Mouse (Mus musculus) CD4-positive helper T cell, adult 2 months (primary cell): ENCODE measurements around the gene Rusc2.

Experiments used
- DNase-seq: peaks from one replicate; pipeline ENCODE4 v3.0.0-alpha.2; 2012; ENCODE audit warnings: low read depth, missing footprints, low spot score

Rusc2 gene

DNA sequence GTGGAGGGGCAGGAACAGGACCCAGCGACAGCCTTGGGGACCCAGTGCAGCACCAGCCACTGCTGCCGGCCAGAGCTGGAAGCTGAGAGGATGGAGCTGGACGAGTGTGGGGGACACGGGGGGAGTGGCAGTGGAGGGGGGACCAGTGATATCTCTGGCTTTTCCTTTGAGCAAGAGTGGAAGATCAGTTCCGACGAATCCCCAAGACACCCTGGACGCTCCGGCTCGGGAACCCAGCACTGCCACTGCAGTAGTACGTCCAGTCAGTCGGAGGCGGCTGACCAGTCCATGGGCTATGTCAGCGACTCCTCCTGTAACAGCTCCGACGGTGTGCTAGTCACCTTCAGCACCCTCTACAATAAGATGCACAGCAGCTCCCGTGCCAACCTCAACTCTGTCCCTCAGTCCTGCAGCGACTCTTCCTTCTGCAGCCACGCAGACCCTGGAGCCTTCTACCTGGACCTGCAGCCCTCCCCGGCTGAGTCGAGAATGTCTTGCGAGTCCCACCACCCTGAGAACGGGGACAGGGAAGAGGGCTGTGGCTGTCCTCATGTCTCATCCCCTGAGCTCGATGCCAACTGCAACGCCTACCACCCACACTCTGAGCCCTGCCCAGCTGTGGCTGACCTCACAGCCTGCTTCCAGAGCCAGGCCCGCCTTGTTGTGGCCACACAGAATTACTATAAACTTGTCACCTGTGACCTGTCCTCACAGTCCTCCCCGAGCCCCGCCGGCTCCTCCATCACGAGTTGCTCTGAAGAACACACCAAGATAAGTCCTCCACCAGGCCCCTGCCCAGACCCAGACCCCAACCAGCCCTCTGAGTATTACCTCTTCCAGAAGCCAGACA is 33.7 kb downstream of the Rusc2 start:
- no peak for DNase-seq

DNA sequence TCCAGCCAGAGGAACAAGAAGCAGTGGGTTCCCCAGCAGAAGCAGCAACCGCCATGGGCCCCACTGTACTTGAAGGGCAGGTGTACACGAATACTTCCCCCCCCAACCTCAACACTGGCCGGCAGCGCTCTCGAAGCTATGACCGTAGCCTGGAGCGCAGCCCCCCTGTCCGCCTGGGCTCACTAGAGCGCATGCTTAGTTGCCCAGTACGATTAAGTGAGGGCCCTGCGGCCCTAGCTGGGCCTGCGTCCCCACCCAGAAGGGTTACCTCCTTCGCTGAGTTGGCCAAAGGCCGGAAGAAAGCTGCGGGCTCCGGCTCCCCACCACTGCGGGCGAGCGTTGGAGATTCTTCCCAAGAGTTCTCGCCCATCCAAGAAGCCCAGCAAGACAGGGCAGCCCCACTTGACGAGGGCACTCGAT is 34.3 kb downstream of the Rusc2 start:
- no peak for DNase-seq

DNA sequence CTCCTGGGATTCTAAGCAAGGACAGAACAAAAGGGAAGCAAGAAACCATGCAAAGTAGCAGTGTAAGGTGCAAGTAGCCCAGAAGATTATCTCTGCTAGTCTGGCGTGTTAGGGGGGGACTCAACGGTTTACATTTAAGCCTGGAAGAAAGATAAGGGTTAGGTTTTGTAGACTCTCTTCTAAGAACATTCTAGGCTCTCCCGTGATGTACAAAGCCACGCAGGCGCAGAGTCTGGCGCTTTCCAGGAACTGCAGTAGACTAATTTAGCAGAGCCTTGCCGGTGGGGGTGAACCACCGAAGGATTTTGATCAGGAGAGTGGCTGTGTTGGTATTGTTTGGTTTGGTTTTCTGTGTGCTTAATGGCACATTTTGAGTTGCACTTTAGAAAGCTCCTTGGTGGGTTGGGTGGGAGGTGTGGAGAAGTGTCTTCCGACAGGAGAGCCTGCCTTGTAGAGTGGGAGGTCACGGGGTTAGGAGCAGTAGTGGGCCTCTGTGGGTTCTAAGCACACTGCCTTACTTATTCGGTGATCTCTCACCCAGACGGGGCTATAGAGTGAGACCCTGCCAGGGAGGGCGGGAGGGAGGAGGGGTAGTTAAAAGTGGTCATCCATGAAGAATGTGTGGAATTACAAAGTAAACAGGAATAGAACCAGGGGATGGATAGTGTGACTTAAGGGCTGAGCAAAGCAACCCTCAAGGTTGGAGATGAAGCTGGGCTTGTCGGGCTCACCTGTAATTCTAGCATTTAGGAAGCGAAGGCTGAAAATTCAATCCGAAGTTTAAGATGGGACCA is 35.7 kb downstream of the Rusc2 start:
- no peak for DNase-seq

DNA sequence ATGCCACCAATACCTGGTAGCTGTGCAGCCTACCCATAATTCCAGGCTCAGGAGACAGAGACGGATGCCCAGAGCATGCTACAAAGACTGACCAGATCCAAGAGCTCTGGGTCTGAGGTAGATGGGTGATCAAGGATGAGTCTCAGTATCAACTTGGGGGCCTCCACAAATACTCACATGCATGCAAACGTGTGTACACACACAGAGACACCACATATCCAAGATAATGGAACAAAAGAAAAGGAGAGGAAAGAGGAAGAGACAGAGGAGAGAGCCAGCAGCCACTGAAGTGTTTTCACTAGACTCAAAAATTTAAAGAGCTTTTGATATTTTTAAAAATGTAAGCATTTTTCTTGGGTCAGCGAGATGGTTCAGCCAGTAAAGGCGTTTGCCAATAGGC is 36.7 kb downstream of the Rusc2 start:
- DNase-seq = no peak

DNA sequence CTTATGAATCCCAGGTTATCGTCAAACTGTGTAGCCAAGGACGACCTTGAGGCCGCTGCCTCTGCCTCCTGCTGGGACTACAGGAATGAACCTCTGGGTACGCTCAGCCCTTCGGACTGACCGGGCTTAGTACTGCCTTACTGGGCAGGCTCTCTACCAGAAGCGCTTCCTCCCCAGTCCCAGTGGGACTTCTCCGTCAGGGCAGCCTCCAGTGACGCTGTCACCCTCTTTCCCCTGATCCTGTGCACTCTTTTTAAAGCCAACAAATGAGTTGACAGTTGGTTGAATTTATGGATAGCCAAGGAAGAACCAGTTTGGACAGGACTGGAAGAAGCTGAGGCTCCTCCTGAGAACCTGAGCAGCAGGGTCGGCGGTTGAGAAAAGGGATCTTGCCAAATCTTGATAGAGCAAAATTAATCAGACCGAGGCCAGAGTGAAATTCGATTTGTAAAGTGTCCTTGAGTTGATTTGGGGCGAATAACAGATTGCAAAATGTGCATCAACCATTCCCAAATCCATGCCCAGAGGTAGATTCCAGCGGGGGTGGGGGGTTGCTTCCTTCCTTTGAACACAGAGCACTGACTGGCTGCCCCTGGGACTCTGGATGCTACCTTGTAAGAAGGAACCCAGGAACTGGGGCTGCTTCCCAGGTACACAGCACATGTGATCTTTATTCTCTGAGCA is 37.3 kb downstream of the Rusc2 start:
- DNase-seq = no peak

DNA sequence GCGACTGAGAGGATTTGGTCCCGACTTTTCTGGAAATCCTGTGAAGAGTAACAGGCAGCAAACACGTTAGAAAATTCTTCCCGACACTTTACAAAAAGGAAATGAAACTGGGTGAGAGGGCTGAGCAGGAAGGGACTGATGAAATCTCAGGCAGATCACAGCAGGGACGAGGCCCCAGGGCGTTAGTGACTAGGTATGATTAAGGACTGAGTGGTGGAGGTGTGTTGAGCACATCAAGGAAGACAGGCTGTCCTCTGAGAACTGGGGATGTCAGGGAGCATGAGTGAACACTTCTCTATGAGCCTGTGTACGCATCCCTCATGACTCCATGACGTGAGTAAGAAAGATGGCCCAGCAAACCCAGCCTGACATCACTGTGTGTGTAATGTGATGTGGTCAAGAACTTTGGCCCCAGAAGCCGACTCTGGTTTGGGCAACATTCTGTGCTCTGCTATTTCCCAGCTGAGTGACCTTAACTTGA is 38.1 kb downstream of the Rusc2 start:
- no peak for DNase-seq

DNA sequence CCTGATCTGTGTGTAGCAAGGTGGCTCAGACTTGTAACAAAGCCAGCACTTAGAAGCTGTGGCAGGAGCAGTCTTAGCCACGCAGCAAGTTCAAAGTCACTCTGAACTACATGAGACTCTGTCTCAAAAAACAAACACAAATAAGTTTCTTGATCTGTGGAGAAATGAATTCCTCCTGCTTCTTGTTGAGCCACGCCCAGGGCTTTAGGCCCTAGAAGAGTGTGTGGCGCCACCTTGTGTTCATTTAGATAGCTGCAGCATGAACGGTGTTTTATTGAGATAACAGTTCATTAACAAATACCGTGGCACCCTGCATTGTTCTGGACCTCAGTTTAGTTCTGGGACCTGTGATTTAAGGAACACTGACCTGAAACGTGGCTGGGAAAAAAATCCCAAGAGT is 38.5 kb downstream of the Rusc2 start:
- DNase-seq = peak; percentile 72

DNA sequence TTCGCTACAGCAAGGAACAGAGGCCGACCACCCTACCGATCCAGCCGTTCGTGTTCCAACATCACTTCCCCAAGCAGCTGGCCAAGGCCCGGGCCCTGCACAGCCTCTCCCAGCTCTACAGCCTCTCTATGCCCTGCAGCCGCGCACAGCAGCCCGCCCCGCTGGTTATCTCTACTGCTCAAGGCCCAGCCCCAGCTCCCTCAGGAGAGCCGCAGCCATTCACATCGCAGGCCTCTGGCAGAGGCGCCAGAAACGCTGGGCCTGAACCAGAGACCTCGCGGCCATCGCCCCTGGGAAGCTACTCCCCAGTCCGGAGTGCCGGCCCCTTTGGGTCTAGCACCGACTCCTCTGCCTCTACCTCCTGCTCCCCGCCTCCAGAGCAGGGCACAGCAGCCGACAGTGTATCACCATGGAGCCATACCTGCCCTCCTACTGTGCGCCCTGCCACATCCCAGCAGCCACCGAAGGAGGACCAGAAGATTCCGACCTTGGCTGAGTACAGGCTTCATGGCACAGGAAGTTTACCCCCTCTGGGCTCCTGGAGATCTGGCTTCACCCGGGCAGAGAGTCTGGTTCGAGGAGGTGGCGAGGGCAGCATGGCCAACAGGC is 40.0 kb downstream of the Rusc2 start:
- DNase-seq = no peak

DNA sequence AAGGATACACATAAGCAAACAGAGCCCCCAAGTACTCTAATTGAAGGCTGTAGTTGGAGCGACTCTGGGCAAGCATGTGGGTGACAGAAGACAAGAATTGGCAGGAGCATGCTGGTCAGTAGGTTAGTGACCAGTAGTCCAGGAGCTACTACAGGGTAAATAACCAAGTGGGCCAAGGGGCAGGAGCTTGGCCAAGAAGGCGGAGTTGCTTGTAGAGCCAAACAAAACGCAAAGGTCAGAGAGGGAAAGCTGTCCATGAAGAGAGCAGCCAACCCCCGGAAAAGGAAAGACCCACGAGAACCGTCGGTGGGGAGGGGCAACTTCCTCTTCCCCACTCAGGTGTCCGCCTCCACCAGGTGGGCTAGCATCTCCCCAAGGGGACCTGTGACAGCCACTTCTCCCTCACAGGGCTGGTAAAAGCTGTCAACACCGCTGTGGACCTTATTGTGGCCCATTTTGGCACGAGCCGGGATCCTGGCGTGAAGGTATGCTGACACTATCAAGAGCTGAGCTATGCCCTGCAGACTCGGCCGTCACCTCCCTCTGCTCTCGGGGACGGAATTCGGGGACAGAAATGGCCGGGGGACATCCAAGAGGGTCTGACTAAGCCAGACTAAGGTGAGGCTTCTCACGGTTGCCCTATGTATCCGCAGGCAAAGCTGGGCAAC is 41.6 kb downstream of the Rusc2 start:
- no peak for DNase-seq

DNA sequence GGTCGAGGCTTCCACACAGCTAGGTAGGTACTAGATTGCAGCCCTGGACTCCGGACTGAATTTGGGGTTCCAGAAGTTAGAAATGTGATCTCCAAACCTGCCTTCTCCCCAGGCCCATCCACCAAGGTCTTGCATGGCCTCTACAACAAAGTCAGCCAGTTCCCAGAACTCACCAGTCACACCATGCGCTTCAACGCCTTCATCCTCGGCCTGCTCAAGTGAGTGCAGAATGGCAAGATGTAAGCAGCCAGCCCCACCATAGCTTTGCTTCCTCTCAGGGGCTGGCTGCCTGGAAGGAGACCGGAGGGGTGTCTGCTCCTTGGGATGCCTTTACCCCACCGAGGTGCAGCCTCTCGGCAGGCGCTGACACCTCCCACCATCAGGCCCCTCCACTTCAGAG is 42.3 kb downstream of the Rusc2 start:
- DNase-seq = no peak

DNA sequence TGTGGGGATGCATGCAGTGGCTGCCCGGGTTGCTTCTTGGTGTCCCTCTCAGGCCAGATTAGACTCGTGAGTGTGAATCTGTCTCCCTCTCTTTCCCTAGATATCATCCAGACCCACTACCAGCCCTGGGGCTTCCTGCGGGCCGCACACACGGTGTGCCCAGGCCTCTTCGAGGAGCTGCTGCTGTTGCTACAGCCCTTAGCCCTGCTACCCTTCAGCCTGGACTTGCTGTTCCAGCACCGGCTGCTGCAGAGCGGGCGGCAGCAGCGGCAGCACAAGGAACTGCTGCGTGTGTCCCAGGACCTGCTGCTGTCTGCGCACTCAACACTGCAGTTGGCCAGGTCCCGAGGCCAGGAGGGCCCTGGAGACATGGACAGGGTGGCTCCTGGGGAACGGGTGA is 43.4 kb downstream of the Rusc2 start:
- DNase-seq = no peak

DNA sequence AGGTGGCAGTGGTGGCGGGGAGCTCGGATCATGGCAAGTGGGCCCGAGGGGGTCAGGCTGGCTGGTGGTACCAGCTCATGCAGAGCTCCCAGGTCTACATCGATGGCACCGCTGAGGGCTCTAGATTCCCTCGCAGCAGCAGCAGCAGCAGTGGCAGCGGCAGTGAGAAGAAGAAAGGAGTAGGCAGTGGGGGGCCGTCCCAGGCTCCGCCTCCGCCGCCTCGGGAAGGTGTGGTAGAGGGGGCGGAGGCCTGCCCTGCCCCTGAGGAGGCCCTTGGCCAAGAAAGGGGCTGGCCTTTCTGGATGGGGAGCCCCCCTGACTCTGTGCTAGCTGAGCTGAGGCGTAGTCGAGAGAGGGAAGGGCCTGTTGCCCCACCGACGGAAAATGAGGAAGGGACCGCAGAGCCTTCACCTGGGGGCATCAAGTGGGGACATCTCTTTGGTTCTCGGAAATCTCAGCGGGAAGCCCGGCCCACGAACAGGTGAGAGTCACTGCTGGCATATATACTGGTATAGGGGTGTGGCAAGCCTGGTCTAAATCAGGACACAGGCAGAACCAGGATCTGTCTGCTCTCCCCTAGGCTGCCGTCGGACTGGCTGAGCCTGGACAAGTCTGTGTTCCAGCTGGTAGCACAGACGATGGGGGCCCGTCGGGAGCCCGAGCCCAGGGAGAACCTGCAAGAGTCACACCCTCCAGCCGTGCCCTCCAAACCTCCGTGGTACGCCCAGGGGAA is 44.0 kb downstream of the Rusc2 start:
- peak; percentile 41 for DNase-seq

DNA sequence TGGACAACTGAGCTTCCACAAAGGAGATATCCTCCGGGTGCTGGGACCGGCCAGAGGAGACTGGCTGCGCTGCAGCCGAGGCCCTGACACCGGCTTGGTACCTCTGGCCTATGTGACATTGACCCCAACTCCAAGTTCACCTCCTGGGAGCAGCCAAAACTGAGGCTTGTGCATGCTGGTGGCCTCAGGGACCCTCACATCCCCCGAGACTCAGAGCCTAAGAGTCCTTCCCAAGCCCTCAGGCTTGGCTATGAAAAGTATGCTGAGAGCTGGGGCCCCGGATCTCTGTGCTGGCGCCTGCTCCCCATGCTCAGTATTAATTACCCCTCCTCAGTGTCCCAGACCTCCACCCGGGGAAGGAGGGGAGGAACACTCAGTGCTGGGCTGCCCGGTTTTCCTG is 44.7 kb downstream of the Rusc2 start:
- DNase-seq = no peak

DNA sequence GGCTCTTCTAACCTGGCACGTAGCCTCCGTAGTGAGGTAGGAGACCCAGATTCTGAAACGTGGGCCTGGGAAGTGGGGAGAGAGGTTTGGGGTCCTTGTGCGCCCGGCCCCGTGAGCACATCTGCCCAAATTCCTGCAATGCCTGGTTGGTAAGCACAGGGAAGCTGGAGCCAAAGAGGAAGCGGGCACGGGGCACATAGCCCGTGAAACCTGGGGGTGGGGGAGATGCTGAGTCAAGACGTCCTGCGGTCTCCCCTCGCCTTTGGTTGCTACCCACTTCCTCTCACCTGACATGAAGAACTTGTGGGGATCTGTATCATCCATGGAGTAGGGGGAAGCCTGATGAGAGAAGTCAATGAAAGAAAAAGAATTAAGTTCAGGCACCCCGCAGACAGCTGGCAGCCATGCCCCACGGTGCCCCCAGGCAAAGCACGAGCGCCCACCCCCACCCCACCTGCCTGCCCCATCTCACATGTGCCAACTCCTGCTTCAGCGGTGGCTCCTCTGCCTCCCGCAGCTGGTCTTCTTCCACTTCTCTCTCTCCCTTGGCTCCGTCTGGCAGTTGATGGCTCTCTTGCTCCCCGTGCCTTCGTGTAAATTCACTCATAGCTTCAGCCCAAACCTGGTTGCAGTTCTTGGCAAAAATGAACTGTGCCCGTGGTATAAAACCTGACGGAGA is 45.9 kb downstream of the Rusc2 start:
- peak; percentile 82 for DNase-seq

DNA sequence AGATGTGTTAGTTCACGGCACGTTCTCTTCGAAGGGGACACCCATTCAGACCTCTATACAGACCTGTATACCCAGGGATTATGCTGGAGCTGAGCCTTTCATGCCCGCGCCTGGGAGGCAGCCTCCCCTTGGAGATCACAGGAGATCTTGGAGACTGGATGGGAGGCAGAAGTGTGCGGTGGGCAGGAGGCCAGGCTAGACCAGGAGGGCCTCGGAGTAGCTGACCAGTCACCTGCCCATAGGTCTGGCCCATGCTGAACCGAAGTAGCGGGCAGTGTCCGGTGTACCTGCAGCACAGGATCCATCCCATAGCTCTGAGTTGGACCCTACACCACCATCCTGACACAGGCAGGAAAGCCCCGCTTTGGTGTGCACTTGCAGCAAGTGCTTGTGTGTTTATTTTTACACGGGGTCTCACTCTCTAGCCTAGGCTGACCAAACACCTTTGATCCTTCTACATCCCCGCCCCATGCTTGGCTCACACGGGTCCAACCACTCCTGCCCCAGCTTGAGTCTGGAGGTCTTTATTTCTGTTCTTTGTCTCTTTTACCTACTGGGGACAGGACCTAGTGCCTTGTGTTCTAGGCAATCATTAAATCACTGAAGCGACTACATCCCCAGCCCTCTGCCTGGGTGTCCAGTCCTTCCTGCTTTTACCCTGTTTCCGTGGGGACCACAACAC is 46.5 kb downstream of the Rusc2 start:
- no peak for DNase-seq

DNA sequence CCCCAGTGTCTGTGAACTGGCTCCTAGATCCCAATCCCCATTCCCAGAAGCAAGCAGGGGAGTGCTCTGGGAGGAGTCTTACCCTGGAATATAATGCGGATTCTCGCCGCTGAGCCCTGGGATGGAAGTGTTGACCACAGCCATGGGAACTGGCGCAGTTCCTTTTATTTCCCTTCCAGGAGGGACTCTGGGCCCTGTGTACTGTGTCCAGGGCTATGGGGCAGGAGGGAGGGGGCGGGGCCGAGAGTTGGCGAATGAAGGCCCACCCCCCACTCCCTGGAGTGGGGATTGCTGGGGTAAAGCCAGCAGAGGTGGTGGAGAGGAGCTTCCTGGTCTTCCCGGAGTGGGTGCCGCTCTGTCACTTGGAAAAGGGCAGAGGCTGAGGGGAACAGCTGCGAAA is 47.2 kb downstream of the Rusc2 start, which contains the start of gene Fam166b:
Fam166b (minus strand) TSS at position 189 of the 400 bp plus-strand sequence.
- no peak for DNase-seq

DNA sequence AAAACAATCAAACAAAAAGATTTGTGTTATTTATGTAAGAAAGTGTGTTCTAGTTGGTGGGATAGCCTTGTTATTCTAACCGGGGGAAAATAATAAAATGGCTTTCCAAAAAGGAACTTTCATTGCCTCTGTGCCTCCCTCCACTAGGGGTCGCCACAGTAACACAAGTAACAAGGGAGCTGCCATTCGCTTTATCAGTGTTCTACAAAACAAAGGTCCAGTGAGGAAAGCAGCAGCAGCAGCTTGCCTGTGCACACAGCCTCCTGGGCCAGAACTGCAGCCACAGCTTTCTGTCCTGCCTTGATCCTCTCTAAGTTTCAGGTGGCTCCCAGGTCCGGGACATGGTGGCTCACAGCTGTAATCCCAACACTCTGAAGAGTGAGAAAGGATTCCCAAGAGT is 49.9 kb downstream of the Rusc2 start:
- peak; percentile 81 for DNase-seq

DNA sequence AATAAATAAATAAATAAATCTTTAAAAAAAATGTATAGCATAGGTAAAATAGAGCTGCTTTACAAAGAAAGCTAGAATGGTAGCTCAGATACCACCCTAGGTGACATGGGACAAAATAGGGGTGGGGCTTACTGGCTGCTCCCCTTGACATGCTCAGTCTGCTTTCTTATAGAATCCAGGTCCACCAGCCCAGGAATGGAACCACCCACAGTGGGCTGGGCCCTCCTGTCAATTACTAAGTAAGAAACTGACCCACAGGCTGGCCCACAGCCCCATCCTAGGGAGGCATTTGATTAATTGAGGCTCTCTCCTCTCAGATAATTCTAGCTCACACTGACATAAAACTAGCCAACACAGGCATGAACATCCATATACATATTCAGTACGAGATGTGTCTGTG is 51.1 kb downstream of the Rusc2 start:
- DNase-seq = no peak

DNA sequence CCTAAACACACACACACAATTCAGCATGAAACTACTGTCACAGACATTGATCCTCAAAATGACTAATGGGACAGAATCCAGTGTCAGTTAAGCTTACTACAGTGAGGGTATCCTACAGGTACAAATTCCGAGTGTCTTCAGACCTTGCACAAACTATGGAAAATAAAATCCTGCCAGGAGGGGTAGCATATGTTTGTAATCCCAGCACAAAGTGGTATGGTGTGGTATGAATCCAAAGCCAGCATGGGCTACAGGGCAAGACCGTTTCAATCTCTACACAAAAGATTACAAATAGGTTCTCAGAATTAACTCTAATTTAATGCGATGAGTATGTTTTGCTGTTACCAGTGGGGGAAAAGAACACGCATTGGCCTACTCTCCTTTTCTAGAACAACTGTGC is 59.9 kb downstream of the Rusc2 start, which contains the start of gene Tesk1:
Tesk1 (plus strand) TSS at position 301 of the 400 bp plus-strand sequence.
- no peak for DNase-seq
